Mouse (Mus musculus) liver, embryonic 15.5 days (tissue): ENCODE data around the gene Zfp986. TPM values are rescaled to one million over a fixed set of nuclear protein-coding genes. Genes with fewer than 3 reads are reported as not detected.
"Not testable (repeated sequence)": the region's sequence is repeated elsewhere in the genome, so short reads cannot be mapped to it uniquely, and the experiment has no call there.

Experiments used
- ATAC-seq: fragments of 200-750 bp; cut with Nextera tagmentation; 2 replicates; pipeline ENCODE4 v1.8.0; 2017; ENCODE audit warnings: moderate number of reproducible peaks, mild to moderate bottlenecking, moderate library complexity; ENCODE audit not compliant: insufficient read depth
- H3K27ac ChIP-seq: fragments of 300-500 bp; sonication (generic); replicated peaks from 2 replicates; pipeline ENCODE4 v1.5.1; 2015; ENCODE audit warnings: mild to moderate bottlenecking, inconsistent platforms
- H3K27me3 ChIP-seq: fragments of 300-500 bp; sonication (generic); 2 replicates; pipeline ENCODE4 v1.6.1; 2015; ENCODE audit warnings: mild to moderate bottlenecking, inconsistent platforms
- H3K36me3 ChIP-seq: fragments of 300-500 bp; sonication (generic); replicated peaks from 2 replicates; pipeline ENCODE4 v1.6.1; 2015; ENCODE audit warnings: moderate library complexity, mild to moderate bottlenecking, inconsistent platforms
- H3K4me1 ChIP-seq: fragments of 300-500 bp; sonication (generic); replicated peaks from 2 replicates; pipeline ENCODE4 v1.6.1; 2015; ENCODE audit warnings: inconsistent platforms
- H3K4me2 ChIP-seq: fragments of 300-500 bp; sonication (generic); 2 replicates; pipeline ENCODE4 v1.6.1; 2015; ENCODE audit warnings: moderate library complexity, mild to moderate bottlenecking, inconsistent platforms
- H3K4me3 ChIP-seq: fragments of 300-500 bp; sonication (generic); replicated peaks from 2 replicates; pipeline ENCODE4 v1.5.1; 2015; ENCODE audit warnings: mild to moderate bottlenecking, inconsistent platforms
- H3K9ac ChIP-seq: fragments of 300-500 bp; sonication (generic); 2 replicates; pipeline ENCODE4 v1.6.1; 2015; ENCODE audit warnings: moderate library complexity, mild to moderate bottlenecking, inconsistent platforms
- H3K9me3 ChIP-seq: fragments of 300-500 bp; sonication (generic); replicated peaks from 2 replicates; pipeline ENCODE4 v1.6.1; 2016; ENCODE audit warnings: inconsistent platforms
- WGBS: fragments of 180-500 bp; shearing (Covaris S2); methylation state at CpG from one replicate; pipeline ENCODE4 v1.1.7; 2015; ENCODE audit warnings: mixed read lengths; ENCODE audit not compliant: insufficient replicate concordance; 5-methylcytosine and 5-hydroxymethylcytosine counted together
- polyA plus RNA-seq: library from polyadenylated mRNA; unstranded; fragments of >200 nt; fragmentation: Nextera tagmentation; extraction: Ambion mirVana; gene quantifications from 2 replicates; pipeline ENCODE4 v1.2.1, GENCODE M21; 2015

Gene Zfp986
- polyA plus RNA-seq = not detected in 2 replicates

- not testable (repeated sequence) for H3K9ac ChIP-seq, H3K36me3 ChIP-seq, H3K27me3 ChIP-seq, ATAC-seq, H3K4me3 ChIP-seq, H3K9me3 ChIP-seq, H3K27ac ChIP-seq, H3K4me1 ChIP-seq, H3K4me2 ChIP-seq
- 40% methylated on average over 3 of the region's 3 CpGs for WGBS
Observed at GRCm38 (mm10) chr4:145868494-145868893, at the start of gene Zfp986. Gene Zfp986, plus strand, starts transcription at chr4:145868794.

- H3K36me3 ChIP-seq, H3K9ac ChIP-seq, H3K4me2 ChIP-seq, H3K27me3 ChIP-seq, H3K27ac ChIP-seq, H3K9me3 ChIP-seq, H3K4me1 ChIP-seq, H3K4me3 ChIP-seq: not testable (repeated sequence)
- WGBS = no CpG with 5 or more reads among the region's 2 CpGs
- ATAC-seq = 0 out of 2 replicates have a peak, but pooled peaks have one; percentile 13
Observed at GRCm38 (mm10) chr4:145819946-145820345, 48.6 kb upstream of the Zfp986 start.

- H3K4me3 ChIP-seq, H3K9ac ChIP-seq, H3K9me3 ChIP-seq, H3K27ac ChIP-seq, H3K4me1 ChIP-seq, H3K27me3 ChIP-seq, H3K36me3 ChIP-seq, ATAC-seq, H3K4me2 ChIP-seq: not testable (repeated sequence)
- 67% methylated on average over 4 of the region's 8 CpGs for WGBS
Observed at GRCm38 (mm10) chr4:145825606-145826005, 43.0 kb upstream of the Zfp986 start.

- H3K4me2 ChIP-seq, H3K36me3 ChIP-seq, H3K4me1 ChIP-seq, H3K27me3 ChIP-seq, H3K9ac ChIP-seq, H3K9me3 ChIP-seq, H3K4me3 ChIP-seq, H3K27ac ChIP-seq: not testable (repeated sequence)
- WGBS = 76% methylated on average over 1 of the region's 14 CpGs
- ATAC-seq = peak; percentile 11; the same call in 1 of the 2 replicates
Observed at GRCm38 (mm10) chr4:145831328-145832062, 37.1 kb upstream of the Zfp986 start.

GRCm38 (mm10) chr4:145836300-145836862 is 32.2 kb upstream of the Zfp986 start:
- H3K4me2 ChIP-seq, H3K9me3 ChIP-seq, H3K36me3 ChIP-seq, H3K27ac ChIP-seq, H3K4me1 ChIP-seq, H3K9ac ChIP-seq, H3K4me3 ChIP-seq, H3K27me3 ChIP-seq: not testable (repeated sequence)
- peak; percentile 26; the same call in 1 of the 2 replicates for ATAC-seq
- 81% methylated on average over 6 of the region's 18 CpGs for WGBS

- H3K27me3 ChIP-seq, H3K36me3 ChIP-seq, H3K9me3 ChIP-seq, H3K9ac ChIP-seq, H3K4me1 ChIP-seq, H3K27ac ChIP-seq, H3K4me3 ChIP-seq, H3K4me2 ChIP-seq: not testable (repeated sequence)
- peak; percentile 69 for ATAC-seq
- 54% methylated on average over 53 of the region's 75 CpGs for WGBS
Observed at GRCm38 (mm10) chr4:145836863-145837440, 31.6 kb upstream of the Zfp986 start.

GRCm38 (mm10) chr4:145846793-145847192 is 21.8 kb upstream of the Zfp986 start:
- ATAC-seq, H3K4me3 ChIP-seq, H3K27me3 ChIP-seq, H3K4me1 ChIP-seq, H3K4me2 ChIP-seq, H3K9ac ChIP-seq, H3K27ac ChIP-seq, H3K36me3 ChIP-seq, H3K9me3 ChIP-seq: not testable (repeated sequence)

GRCm38 (mm10) chr4:145848183-145848890 is 20.3 kb upstream of the Zfp986 start:
- not testable (repeated sequence) for H3K4me2 ChIP-seq, H3K27ac ChIP-seq, H3K36me3 ChIP-seq, H3K4me1 ChIP-seq, H3K9ac ChIP-seq, H3K27me3 ChIP-seq, H3K4me3 ChIP-seq, H3K9me3 ChIP-seq
- ATAC-seq = peak; percentile 28; the same call in 1 of the 2 replicates
- 40% methylated on average over 4 of the region's 4 CpGs for WGBS

- H3K4me1 ChIP-seq, H3K27me3 ChIP-seq, H3K9me3 ChIP-seq, H3K9ac ChIP-seq, H3K36me3 ChIP-seq, H3K4me3 ChIP-seq, H3K4me2 ChIP-seq, H3K27ac ChIP-seq: not testable (repeated sequence)
- peak; percentile 40; the same call in 1 of the 2 replicates for ATAC-seq
- 54% methylated on average over 3 of the region's 3 CpGs for WGBS
Observed at GRCm38 (mm10) chr4:145848891-145849214, 19.7 kb upstream of the Zfp986 start.

GRCm38 (mm10) chr4:145851421-145851820 is 17.2 kb upstream of the Zfp986 start:
- ATAC-seq, H3K4me1 ChIP-seq, H3K4me2 ChIP-seq, H3K4me3 ChIP-seq, H3K9ac ChIP-seq, H3K9me3 ChIP-seq, H3K27me3 ChIP-seq, H3K36me3 ChIP-seq, H3K27ac ChIP-seq: not testable (repeated sequence)
- 52% methylated on average over 8 of the region's 9 CpGs for WGBS

GRCm38 (mm10) chr4:145863872-145864271 is 4.7 kb upstream of the Zfp986 start:
- not testable (repeated sequence) for H3K4me3 ChIP-seq, ATAC-seq
- 61% methylated on average over 5 of the region's 8 CpGs for WGBS

More at GRCm38 (mm10) chr4:145863872-145864271, 4.7 kb upstream of the Zfp986 start:
- H3K4me1 ChIP-seq, H3K9ac ChIP-seq, H3K9me3 ChIP-seq, H3K4me2 ChIP-seq, H3K36me3 ChIP-seq, H3K27ac ChIP-seq, H3K27me3 ChIP-seq: not testable (repeated sequence)
